Mouse (Mus musculus): ENCODE results near the gene Gpn1. TPM values are rescaled to one million over a fixed set of nuclear protein-coding genes. Genes with fewer than 3 reads are reported as not detected.

Gpn1 gene
- total RNA-seq, 2 experiments from 2014 or later: 25.5 to 33.3 TPM

DNA sequence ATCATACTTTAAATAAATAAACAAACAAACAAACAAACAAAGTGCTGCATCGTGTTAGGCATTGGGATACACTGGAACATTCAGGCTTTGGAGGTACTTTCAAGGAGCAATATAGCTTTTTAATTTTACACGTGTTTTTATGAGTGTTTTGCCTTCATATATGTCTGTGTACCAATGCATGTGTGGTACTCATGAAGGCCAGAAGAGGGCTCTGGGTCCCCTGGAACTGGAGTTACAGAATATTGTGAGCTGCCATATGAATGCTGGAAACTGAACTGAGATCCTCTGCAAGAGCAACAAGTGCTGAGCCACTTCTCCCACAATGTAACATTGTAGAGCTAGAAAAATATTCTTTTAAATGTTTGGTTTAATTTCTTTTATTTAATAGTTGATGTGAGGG lies 40.7 kb downstream of the Gpn1 start:
- no peak for DNase-seq (ENCODE audit: low spot score in 2 of 2)

DNA sequence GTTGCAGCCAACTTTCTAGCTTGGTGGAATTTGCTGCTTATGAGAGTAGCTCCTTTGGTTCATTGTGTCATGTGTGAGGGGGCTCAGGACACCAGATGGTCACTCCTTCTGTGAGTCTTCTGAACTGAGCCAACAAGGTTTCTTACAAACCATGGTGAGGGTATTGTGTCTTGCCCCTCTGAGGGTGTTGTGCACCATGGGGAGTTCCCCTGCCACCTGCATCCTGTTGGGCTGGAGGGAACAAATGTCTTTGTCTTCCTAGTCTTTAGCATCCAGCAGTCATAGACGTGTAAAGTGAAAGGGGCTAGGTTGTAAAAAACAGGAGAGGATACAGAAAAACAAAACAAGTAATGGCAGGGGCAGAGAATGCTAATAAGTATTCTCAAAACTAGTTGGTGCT lies 64.9 kb downstream of the Gpn1 start:
- DNase-seq (ENCODE audit: low spot score in 2 of 2): no peak

DNA sequence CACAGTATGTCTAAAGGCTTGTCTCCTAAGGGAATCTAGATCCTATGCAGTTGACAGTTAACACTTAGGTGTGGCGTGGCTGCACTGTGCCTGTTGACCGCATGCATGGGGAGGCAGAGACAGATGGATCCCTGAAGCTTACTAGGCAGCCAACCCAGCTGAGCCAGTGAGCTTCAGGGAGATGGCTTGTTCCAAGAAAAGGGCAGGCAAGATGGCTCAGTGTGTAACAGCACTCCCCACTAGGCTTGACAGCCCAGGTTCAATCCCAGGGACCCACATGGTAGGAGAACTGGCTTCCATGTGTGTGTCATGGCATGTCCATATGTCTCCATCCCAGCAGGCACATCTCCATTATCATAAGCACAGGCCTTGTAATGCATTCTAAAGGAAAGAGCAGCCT lies 65.8 kb downstream of the Gpn1 start:
- DNase-seq (ENCODE audit: low spot score in 2 of 2): no peak

DNA sequence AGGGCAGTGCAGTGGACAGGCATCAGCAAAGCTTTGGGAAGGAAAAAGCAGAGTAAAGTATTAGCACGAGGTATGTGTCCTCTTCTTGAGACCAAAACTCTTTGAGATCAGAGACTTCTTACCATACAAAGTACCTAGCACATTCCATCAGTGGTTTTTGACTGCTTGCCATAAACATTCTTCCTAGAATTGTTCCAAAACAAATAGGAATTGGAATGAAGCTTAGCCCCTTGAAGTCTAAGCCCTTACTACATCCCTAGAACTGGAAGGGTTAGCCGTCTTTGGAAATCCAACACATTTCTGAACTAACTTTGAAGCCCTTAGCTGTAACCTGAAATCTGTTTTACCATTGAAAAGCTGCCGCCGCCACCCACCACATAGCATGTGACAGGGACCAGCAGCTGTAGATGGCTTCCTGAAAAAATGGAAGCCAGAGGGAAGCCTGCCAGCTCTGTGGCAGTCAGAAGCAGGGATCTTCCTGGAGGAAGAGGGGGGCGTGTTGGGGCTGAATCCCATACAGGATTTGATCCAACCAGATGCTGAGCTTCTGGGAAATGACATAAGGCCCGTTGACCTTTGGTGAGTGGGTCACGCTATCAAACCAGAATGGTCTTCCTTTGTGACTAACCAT lies 67.6 kb downstream of the Gpn1 start:
- DNase-seq (ENCODE audit: low spot score in 2 of 2): no peak

Other genes with a start within 250 kb of the Gpn1 start
- 1 to 10 TPM; 4.9 to 6.5 TPM for gene Krtcap3, start 243.1 kb upstream of the Gpn1 start, total RNA-seq (2021)
- 10 to 100 TPM; 34.9 to 37.9 TPM for gene Ift172, start 203.6 kb upstream of the Gpn1 start, total RNA-seq (2021)
- 10 to 100 TPM in 1 of 2 experiments, 1 to 10 TPM in 1; 9.5 to 10.3 TPM for gene Fndc4, start 198.7 kb upstream of the Gpn1 start, total RNA-seq (2021)
- under 1 TPM; 0.22 to 0.36 TPM for gene Gckr, start 197.3 kb upstream of the Gpn1 start, total RNA-seq (2021)
- gene Zfp512, start 42.3 kb upstream of the Gpn1 start, total RNA-seq (2021): 10 to 100 TPM; 15.1 to 19.4 TPM
- under 1 TPM in 1 of 2 experiments, not detected in 1; 0.13 TPM for gene 4930548H24Rik, start 9.0 kb upstream of the Gpn1 start, total RNA-seq (2021)
- gene Slc4a1ap, start 32.3 kb downstream of the Gpn1 start, total RNA-seq (2021): 10 to 100 TPM; 23.4 to 31.4 TPM
- 10 to 100 TPM; 15.5 to 17.1 TPM for gene Supt7l, start 33.1 kb downstream of the Gpn1 start, total RNA-seq (2021)
- gene Mrpl33, start 102.2 kb downstream of the Gpn1 start, total RNA-seq (2021): 100 to 1,000 TPM; 265 to 377 TPM
- 10 to 100 TPM in 1 of 2 experiments, 1 to 10 TPM in 1; 7.8 to 16.3 TPM for gene Rbks, start 202.9 kb downstream of the Gpn1 start, total RNA-seq (2021)
- gene Babam2, start 202.9 kb downstream of the Gpn1 start, total RNA-seq (2021): 100 to 1,000 TPM in 1 of 2 experiments, 10 to 100 TPM in 1; 81.6 to 148 TPM

All from adrenal gland, adult 18-20 months (tissue).